Mouse (Mus musculus) hindbrain, embryonic 16.5 days (tissue): ENCODE results near the gene Dscam. TPM values are rescaled to one million over a fixed set of nuclear protein-coding genes. Genes with fewer than 3 reads are reported as not detected.
A peak's percentile ranks its signal among the peaks of the same experiment; 100 is the strongest.

ENCODE experiments used
- ATAC-seq: fragments of 200-750 bp; cut with Nextera tagmentation; 2 replicates; pipeline ENCODE4 v1.8.0; 2017; ENCODE audit warnings: moderate TSS enrichment, moderate library complexity
- H3K27ac ChIP-seq: fragments of 300-500 bp; sonication (generic); 2 replicates; pipeline ENCODE4 v1.5.1; 2014; ENCODE audit warnings: low read depth, mild to moderate bottlenecking, control low read depth, low read length, moderate library complexity
- H3K27me3 ChIP-seq: fragments of 300-500 bp; sonication (generic); replicated peaks from 2 replicates; pipeline ENCODE4 v1.6.1; 2014; ENCODE audit warnings: low read length; ENCODE audit not compliant: control insufficient read depth, insufficient read depth
- H3K36me3 ChIP-seq: fragments of 300-500 bp; sonication (generic); 2 replicates; pipeline ENCODE4 v1.6.1; 2014; ENCODE audit warnings: mild to moderate bottlenecking, low read length, moderate library complexity, mixed read lengths; ENCODE audit not compliant: control insufficient read depth, insufficient read depth
- H3K4me1 ChIP-seq: fragments of 300-500 bp; sonication (generic); 2 replicates; pipeline ENCODE4 v1.6.1; 2014; ENCODE audit warnings: low read depth, low read length; ENCODE audit not compliant: control insufficient read depth, insufficient read depth
- H3K4me2 ChIP-seq: fragments of 300-500 bp; sonication (generic); 2 replicates; pipeline ENCODE4 v1.6.1; 2014; ENCODE audit warnings: mild to moderate bottlenecking, low read length, control low read depth, moderate library complexity
- H3K4me3 ChIP-seq: fragments of 300-500 bp; sonication (generic); 2 replicates; pipeline ENCODE4 v1.5.1; 2014; ENCODE audit warnings: mild to moderate bottlenecking, low read length, control low read depth, moderate library complexity
- H3K9ac ChIP-seq: fragments of 300-500 bp; sonication (generic); 2 replicates; pipeline ENCODE4 v1.6.1; 2014; ENCODE audit warnings: low read depth, mild to moderate bottlenecking, control low read depth, low read length, moderate library complexity
- H3K9me3 ChIP-seq: fragments of 300-500 bp; sonication (generic); 2 replicates; pipeline ENCODE4 v1.6.1; 2014; ENCODE audit warnings: mild to moderate bottlenecking, low read length, moderate library complexity; ENCODE audit not compliant: control insufficient read depth
- WGBS: fragments of 180-500 bp; shearing (Covaris S2); extraction: QIAGEN DNeasy Blood & Tissue Kit; methylation state at CpG from one replicate; pipeline ENCODE4 v1.1.7; 2014; 5-methylcytosine and 5-hydroxymethylcytosine counted together
- polyA plus RNA-seq: library from polyadenylated mRNA; unstranded; fragments of >200 nt; fragmentation: Nextera tagmentation; extraction: Ambion mirVana; gene quantifications from 2 replicates; pipeline ENCODE4 v1.2.1, GENCODE M21; 2015

The Dscam gene
- polyA plus RNA-seq, 1 experiment from 2014 or later = 13.1 TPM

- Histone ChIP-seq H3K4me2 (no peak overlapping the region), H3K4me1 (no peaks in the 10 kb centered on the region), H3K36me3 (no peaks in the 10 kb centered on the region), H3K9ac (no peak overlapping the region), H3K9me3 (no peaks in the 10 kb centered on the region), H3K27ac (no peak overlapping the region), H3K27me3 (no peaks in the 10 kb centered on the region), H3K4me3 (no peak overlapping the region)
- 60% methylated on average over 2 of the region's 2 CpGs for WGBS
- ATAC-seq = 0 out of 2 replicates have a peak, but pooled peaks have one; percentile 61
These were observed 617.9 kb downstream of the Dscam start for GRCm38 (mm10) chr16:96552680-96553079.

GRCm38 (mm10) chr16:96541056-96541455, 629.5 kb downstream of the Dscam start:
- Histone ChIP-seq H3K4me3 (no peak overlapping the region), H3K4me2 (no peak overlapping the region), H3K27me3 (no peaks in the 10 kb centered on the region), H3K9ac (no peak overlapping the region), H3K27ac (no peak overlapping the region), H3K36me3 (no peaks in the 10 kb centered on the region), H3K4me1 (no peaks in the 10 kb centered on the region), H3K9me3 (no peaks in the 10 kb centered on the region)
- 71% methylated on average over 2 of the region's 2 CpGs for WGBS
- ATAC-seq = no peak

Other genes with a start within 250 kb of the Dscam start
- 4.6 and 5.3 TPM in 2 replicates for gene Bace2, start 186.0 kb upstream of the Dscam start, polyA plus RNA-seq